Mouse (Mus musculus): ENCODE data around the gene Celf2. TPM values are rescaled to one million over a fixed set of nuclear protein-coding genes. Genes with fewer than 3 reads are reported as not detected.

Celf2 gene
- total RNA-seq, 2 experiments from 2014 or later: 16.2 to 22.7 TPM

- ATAC-seq (replicated peaks; ENCODE audit: low FRiP score, low TSS enrichment, poor library complexity, severe bottlenecking): no peak
Measured at GRCm38 (mm10) chr2:6726071-6726470, 783.3 kb downstream of the Celf2 start.

GRCm38 (mm10) chr2:6723602-6724001 is 785.8 kb downstream of the Celf2 start:
- ATAC-seq (replicated peaks; ENCODE audit: low FRiP score, low TSS enrichment, poor library complexity, severe bottlenecking): no peak; the same call in 1 of the 2 replicates

GRCm38 (mm10) chr2:6721460-6722401 is 787.6 kb downstream of the Celf2 start:
- peak; percentile 54 for ATAC-seq (replicated peaks; ENCODE audit: low FRiP score, low TSS enrichment, poor library complexity, severe bottlenecking)

GRCm38 (mm10) chr2:6720753-6721459 is 788.5 kb downstream of the Celf2 start:
- peak; percentile 57 for ATAC-seq (replicated peaks; ENCODE audit: low FRiP score, low TSS enrichment, poor library complexity, severe bottlenecking)

GRCm38 (mm10) chr2:6718864-6719263 is 790.5 kb downstream of the Celf2 start:
- ATAC-seq (replicated peaks; ENCODE audit: low FRiP score, low TSS enrichment, poor library complexity, severe bottlenecking): no peak

GRCm38 (mm10) chr2:6717953-6718352 is 791.4 kb downstream of the Celf2 start:
- no peak for ATAC-seq (replicated peaks; ENCODE audit: low FRiP score, low TSS enrichment, poor library complexity, severe bottlenecking)

GRCm38 (mm10) chr2:6715562-6715961 is 793.8 kb downstream of the Celf2 start:
- no peak for ATAC-seq (replicated peaks; ENCODE audit: low FRiP score, low TSS enrichment, poor library complexity, severe bottlenecking)

GRCm38 (mm10) chr2:6713529-6713928 is 795.8 kb downstream of the Celf2 start:
- no peak for ATAC-seq (replicated peaks; ENCODE audit: low FRiP score, low TSS enrichment, poor library complexity, severe bottlenecking)

GRCm38 (mm10) chr2:6710687-6711430 is 798.5 kb downstream of the Celf2 start:
- peak; percentile 53 for ATAC-seq (replicated peaks; ENCODE audit: low FRiP score, low TSS enrichment, poor library complexity, severe bottlenecking)

GRCm38 (mm10) chr2:6707959-6708519 is 801.3 kb downstream of the Celf2 start:
- no peak for ATAC-seq (replicated peaks; ENCODE audit: low FRiP score, low TSS enrichment, poor library complexity, severe bottlenecking)

GRCm38 (mm10) chr2:6707276-6707675 is 802.1 kb downstream of the Celf2 start:
- ATAC-seq (replicated peaks; ENCODE audit: low FRiP score, low TSS enrichment, poor library complexity, severe bottlenecking): peak; percentile 36

- no peak for ATAC-seq (replicated peaks; ENCODE audit: low FRiP score, low TSS enrichment, poor library complexity, severe bottlenecking)
Measured at GRCm38 (mm10) chr2:6705929-6706739, 803.2 kb downstream of the Celf2 start.

- 0 out of 2 replicates have a peak, but pooled peaks have one; percentile 16 for ATAC-seq (replicated peaks; ENCODE audit: low FRiP score, low TSS enrichment, poor library complexity, severe bottlenecking)
Measured at GRCm38 (mm10) chr2:6705475-6705874, 803.9 kb downstream of the Celf2 start.

- ATAC-seq (replicated peaks; ENCODE audit: low FRiP score, low TSS enrichment, poor library complexity, severe bottlenecking): 0 out of 2 replicates have a peak, but pooled peaks have one; percentile 8
Measured at GRCm38 (mm10) chr2:6704804-6705203, 804.6 kb downstream of the Celf2 start.

- ATAC-seq (replicated peaks; ENCODE audit: low FRiP score, low TSS enrichment, poor library complexity, severe bottlenecking): peak; percentile 81
Measured at GRCm38 (mm10) chr2:6704342-6704741, 805.0 kb downstream of the Celf2 start.

GRCm38 (mm10) chr2:6696326-6696725 is 813.0 kb downstream of the Celf2 start:
- no peak; the same call in 1 of the 2 replicates for ATAC-seq (replicated peaks; ENCODE audit: low FRiP score, low TSS enrichment, poor library complexity, severe bottlenecking)

- peak; percentile 72 for ATAC-seq (replicated peaks; ENCODE audit: low FRiP score, low TSS enrichment, poor library complexity, severe bottlenecking)
Measured at GRCm38 (mm10) chr2:6695353-6695951, 813.9 kb downstream of the Celf2 start.

- peak; percentile 21; the same call in 1 of the 2 replicates for ATAC-seq (replicated peaks; ENCODE audit: low FRiP score, low TSS enrichment, poor library complexity, severe bottlenecking)
Measured at GRCm38 (mm10) chr2:6689689-6690088, 819.7 kb downstream of the Celf2 start.

Measured in megakaryocyte-erythroid progenitor cell, adult 5-6 weeks (primary cell).